Mouse (Mus musculus) forebrain, embryonic 15.5 days (tissue): ENCODE measurements around the gene Mettl7a3. TPM values are rescaled to one million over a fixed set of nuclear protein-coding genes. Genes with fewer than 3 reads are reported as not detected.
"Not testable (repeated sequence)": the region's sequence is repeated elsewhere in the genome, so short reads cannot be mapped to it uniquely, and the experiment has no call there.

Source experiments
- ATAC-seq: fragments of 200-750 bp; cut with Nextera tagmentation; replicated peaks from 2 replicates; pipeline ENCODE4 v1.8.0; 2017; ENCODE audit warnings: mild to moderate bottlenecking, moderate TSS enrichment, moderate library complexity
- H3K27ac ChIP-seq: fragments of 300-500 bp; sonication (generic); replicated peaks from 2 replicates; pipeline ENCODE4 v1.5.1; 2015; ENCODE audit warnings: mild to moderate bottlenecking, inconsistent platforms
- H3K27me3 ChIP-seq: fragments of 300-500 bp; sonication (generic); 2 replicates; pipeline ENCODE4 v1.6.1; 2015; ENCODE audit warnings: inconsistent platforms
- H3K36me3 ChIP-seq: fragments of 300-500 bp; sonication (generic); 2 replicates; pipeline ENCODE4 v1.6.1; 2015; ENCODE audit warnings: mild to moderate bottlenecking, inconsistent platforms
- H3K4me1 ChIP-seq: fragments of 300-500 bp; sonication (generic); 2 replicates; pipeline ENCODE4 v1.6.1; 2015; ENCODE audit warnings: inconsistent platforms
- H3K4me2 ChIP-seq: fragments of 300-500 bp; sonication (generic); replicated peaks from 2 replicates; pipeline ENCODE4 v1.6.1; 2015; ENCODE audit warnings: mild to moderate bottlenecking, inconsistent platforms
- H3K4me3 ChIP-seq: fragments of 300-500 bp; sonication (generic); 2 replicates; pipeline ENCODE4 v1.5.1; 2015; ENCODE audit warnings: mild to moderate bottlenecking, inconsistent platforms
- H3K9ac ChIP-seq: fragments of 300-500 bp; sonication (generic); replicated peaks from 2 replicates; pipeline ENCODE4 v1.6.1; 2015; ENCODE audit warnings: mild to moderate bottlenecking, inconsistent platforms
- H3K9me3 ChIP-seq: fragments of 300-500 bp; sonication (generic); 2 replicates; pipeline ENCODE4 v1.6.1; 2016; ENCODE audit warnings: inconsistent platforms
- whole genome bisulfite sequencing: fragments of 180-500 bp; shearing (Covaris S2); methylation state at CpG from one replicate; pipeline ENCODE4 v1.1.7; 2015; ENCODE audit warnings: mixed read lengths; 5-methylcytosine and 5-hydroxymethylcytosine counted together
- polyA plus RNA-seq: library from polyadenylated mRNA; unstranded; fragments of >200 nt; fragmentation: Nextera tagmentation; extraction: Ambion mirVana; gene quantifications from 2 replicates; pipeline ENCODE4 v1.2.1, GENCODE M21; 2015

Mettl7a3 gene
- not detected in 2 replicates for polyA plus RNA-seq

DNA sequence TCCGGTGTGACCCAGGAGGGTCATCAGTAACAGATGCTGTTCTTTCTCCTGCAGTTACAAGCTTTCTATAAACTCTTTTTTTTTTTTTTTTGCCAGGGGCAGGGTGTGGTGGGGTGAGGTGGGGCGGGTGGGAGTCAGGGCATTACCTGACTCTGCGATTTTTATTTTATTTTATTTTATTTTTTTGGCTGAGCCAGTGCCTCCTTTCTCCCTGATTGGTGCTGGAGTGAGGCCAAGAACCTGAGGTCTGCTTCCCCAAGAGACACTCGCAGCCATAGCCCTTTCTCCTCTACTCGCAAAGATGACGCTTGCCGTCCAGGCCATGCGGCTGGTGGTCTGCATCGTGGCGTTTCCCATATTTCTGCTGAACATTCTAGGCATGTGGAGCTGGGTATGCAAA is at the start of gene Mettl7a3:
Mettl7a3 (plus strand) TSS at position 301 of the 400 bp plus-strand sequence.
- Histone ChIP-seq H3K27ac (no peak within 1 kb of the TSS), H3K36me3 (no peaks in the 10 kb centered on the region), H3K9me3 (no peaks in the 10 kb centered on the region), H3K4me3 (no peak within 1 kb of the TSS), H3K9ac (no peak within 1 kb of the TSS), H3K27me3 (no peaks in the 10 kb centered on the region), H3K4me2 (no peak within 1 kb of the TSS), H3K4me1 (no peaks in the 10 kb centered on the region)
- whole genome bisulfite sequencing, result 71% methylated on average over 10 of the region's 10 CpGs
- ATAC-seq, result no peak

DNA sequence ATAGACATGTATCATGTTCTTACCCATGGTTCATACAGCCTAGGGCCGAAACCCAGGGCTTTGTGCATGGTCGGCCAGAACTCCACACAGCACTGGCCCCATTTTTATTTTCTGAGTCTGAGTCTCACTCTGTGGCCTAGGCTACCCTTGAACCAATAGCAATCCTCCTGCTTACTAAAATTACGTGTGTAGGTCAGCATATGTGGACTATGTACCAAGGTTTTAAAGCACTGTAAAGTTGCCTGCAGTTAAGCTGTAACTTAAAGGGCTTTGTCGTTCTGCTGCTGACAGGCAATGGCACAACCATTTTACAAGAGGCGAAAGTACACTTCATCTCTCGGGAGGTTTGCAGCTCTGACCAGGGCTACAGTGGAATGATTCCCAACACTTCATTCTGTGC is 45.7 kb upstream of the Mettl7a3 start:
- H3K4me3 ChIP-seq, result no peak overlapping the region
- no peak for ATAC-seq
- WGBS, result 95% methylated on average over 6 of the region's 6 CpGs
- H3K4me2 ChIP-seq, result no peak overlapping the region
- H3K9me3 ChIP-seq, result no peaks in the 10 kb centered on the region
- no peaks in the 10 kb centered on the region for H3K36me3 ChIP-seq
- no peak overlapping the region for H3K9ac ChIP-seq
- H3K4me1 ChIP-seq, result no peaks in the 10 kb centered on the region
- H3K27ac ChIP-seq, result no peak overlapping the region
- H3K27me3 ChIP-seq, result no peaks in the 10 kb centered on the region

DNA sequence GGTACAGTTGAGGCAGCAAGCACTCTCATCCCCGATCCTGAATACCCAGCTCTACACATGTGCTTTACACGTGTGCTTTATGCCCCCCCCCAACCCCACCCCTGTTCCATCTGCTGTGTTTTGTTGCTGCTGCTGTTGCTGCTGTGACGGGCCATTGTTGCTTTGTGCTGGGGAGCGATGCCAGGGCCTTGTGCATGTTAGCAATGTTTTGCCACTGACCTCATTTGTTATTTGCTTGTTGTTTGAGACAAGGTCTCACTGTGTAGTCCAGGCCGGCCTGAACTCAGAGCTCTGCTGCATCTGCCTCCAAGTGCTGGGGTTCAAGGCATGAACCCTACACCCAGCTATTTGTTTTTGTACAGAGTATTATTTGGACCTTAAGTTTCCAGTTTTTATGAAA is 43.9 kb upstream of the Mettl7a3 start:
- no peaks in the 10 kb centered on the region for H3K9me3 ChIP-seq
- H3K4me2 ChIP-seq, result no peak overlapping the region
- no peak overlapping the region for H3K9ac ChIP-seq
- WGBS, result 66% methylated on average over 5 of the region's 5 CpGs
- no peak overlapping the region for H3K4me3 ChIP-seq
- no peak for ATAC-seq
- no peaks in the 10 kb centered on the region for H3K36me3 ChIP-seq
- no peak overlapping the region for H3K27ac ChIP-seq
- H3K4me1 ChIP-seq, result no peaks in the 10 kb centered on the region
- H3K27me3 ChIP-seq, result no peaks in the 10 kb centered on the region

DNA sequence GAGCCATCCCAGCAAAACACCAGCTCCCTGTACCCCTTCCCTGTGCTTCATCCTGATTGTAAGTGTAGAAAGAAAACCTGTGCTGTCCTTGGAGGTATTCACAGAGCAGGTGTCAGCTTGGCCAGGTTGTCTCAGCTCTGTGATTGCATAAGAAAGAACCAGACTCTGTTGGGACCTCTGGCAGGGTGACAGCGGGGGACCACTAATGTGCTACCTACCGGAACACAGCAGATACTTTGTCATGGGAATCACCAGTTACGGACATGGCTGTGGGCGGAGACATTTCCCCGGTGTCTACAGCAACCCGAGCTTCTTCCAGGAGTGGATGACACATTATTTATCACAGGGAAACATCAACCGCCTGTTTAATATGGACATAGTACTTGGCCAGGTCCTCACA is 42.4 kb upstream of the Mettl7a3 start:
- H3K27ac ChIP-seq, result no peak overlapping the region
- H3K9ac ChIP-seq, result no peak overlapping the region
- no peak overlapping the region for H3K4me2 ChIP-seq
- ATAC-seq, result no peak
- H3K9me3 ChIP-seq, result no peaks in the 10 kb centered on the region
- no peaks in the 10 kb centered on the region for H3K4me1 ChIP-seq
- 81% methylated on average over 7 of the region's 7 CpGs for WGBS
- H3K27me3 ChIP-seq, result no peaks in the 10 kb centered on the region
- H3K4me3 ChIP-seq, result no peak overlapping the region
- H3K36me3 ChIP-seq, result no peaks in the 10 kb centered on the region

DNA sequence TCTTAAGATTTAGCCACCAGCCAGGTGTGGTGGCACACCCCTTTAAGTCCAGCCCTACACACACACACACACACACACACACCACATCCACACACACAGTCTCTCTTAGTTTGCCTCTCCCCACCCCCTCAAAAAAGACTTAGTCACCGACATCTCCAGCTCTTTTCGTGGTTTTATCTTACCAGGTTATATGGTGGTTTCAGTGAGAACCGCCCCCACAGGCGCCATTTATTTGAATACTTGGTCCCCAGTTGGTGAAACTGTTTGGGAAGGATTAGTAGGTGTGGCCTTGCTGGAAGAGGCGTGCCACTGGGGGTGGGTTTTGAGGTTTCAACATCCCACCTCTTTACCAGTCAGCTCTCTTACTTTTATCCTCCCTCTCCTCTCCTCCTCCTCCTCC is 36.9 kb upstream of the Mettl7a3 start:
- no peaks in the 10 kb centered on the region for H3K9me3 ChIP-seq
- no peaks in the 10 kb centered on the region for H3K36me3 ChIP-seq
- ATAC-seq, result no peak
- H3K4me2 ChIP-seq, result no peak overlapping the region
- 94% methylated on average over 5 of the region's 5 CpGs for WGBS
- H3K27me3 ChIP-seq, result no peaks in the 10 kb centered on the region
- H3K4me3 ChIP-seq, result no peak overlapping the region
- H3K27ac ChIP-seq, result no peak overlapping the region
- H3K9ac ChIP-seq, result no peak overlapping the region
- H3K4me1 ChIP-seq, result no peaks in the 10 kb centered on the region

DNA sequence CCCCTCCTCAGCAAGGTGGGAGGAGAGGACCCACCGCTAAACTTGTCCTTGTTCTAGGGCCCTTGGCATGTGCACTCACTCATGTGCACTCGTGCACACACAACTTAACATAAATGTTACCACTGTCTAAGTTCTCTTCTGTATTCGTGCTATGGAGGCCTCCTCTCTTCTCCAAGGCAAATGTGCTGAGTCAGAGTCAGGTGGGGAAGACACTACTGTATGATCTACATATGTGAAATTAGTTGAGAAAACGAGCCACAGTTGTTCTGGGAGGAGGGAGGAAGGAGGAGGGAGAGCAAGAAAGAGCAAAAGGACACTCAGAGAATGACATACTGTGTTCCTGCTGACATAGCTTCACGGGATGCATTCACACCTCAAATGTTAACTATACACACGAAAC is 34.2 kb upstream of the Mettl7a3 start:
- H3K4me3 ChIP-seq, result no peak overlapping the region
- H3K9ac ChIP-seq, result no peak overlapping the region
- WGBS, result 83% methylated on average over 6 of the region's 6 CpGs
- no peak for ATAC-seq
- H3K36me3 ChIP-seq, result no peaks in the 10 kb centered on the region
- no peak overlapping the region for H3K27ac ChIP-seq
- H3K9me3 ChIP-seq, result no peaks in the 10 kb centered on the region
- no peak overlapping the region for H3K4me2 ChIP-seq
- H3K4me1 ChIP-seq, result peaks cover 12% of the 10 kb centered on the region
- no peaks in the 10 kb centered on the region for H3K27me3 ChIP-seq

DNA sequence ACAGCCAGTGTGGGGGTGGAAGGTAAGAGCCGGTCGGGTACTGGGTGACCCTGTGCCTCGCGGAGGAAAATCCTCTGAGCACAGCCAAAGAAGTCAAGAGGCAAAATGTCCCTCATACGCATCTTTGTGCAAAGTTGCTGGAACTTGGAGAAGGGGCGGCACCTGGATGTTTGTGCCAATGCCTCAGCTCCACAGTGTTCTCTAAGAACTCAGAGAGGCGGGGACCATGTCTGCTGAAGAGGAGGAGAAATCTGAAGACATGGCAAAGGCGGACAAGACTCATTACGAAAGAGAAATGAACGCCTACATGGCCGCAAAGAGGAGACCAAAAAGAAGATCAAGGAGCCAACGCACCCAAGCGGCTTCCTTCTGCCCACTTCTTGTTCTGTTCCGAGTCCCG is 33.2 kb upstream of the Mettl7a3 start:
- H3K9ac ChIP-seq, result no peak overlapping the region
- H3K27ac ChIP-seq, result no peak overlapping the region
- H3K27me3 ChIP-seq, result no peaks in the 10 kb centered on the region
- H3K9me3 ChIP-seq, result no peaks in the 10 kb centered on the region
- H3K4me2 ChIP-seq, result no peak overlapping the region
- H3K36me3 ChIP-seq, result no peaks in the 10 kb centered on the region
- no peak overlapping the region for H3K4me3 ChIP-seq
- 72% methylated on average over 15 of the region's 15 CpGs for WGBS
- no peak for ATAC-seq
- peaks cover 15% of the 10 kb centered on the region for H3K4me1 ChIP-seq

DNA sequence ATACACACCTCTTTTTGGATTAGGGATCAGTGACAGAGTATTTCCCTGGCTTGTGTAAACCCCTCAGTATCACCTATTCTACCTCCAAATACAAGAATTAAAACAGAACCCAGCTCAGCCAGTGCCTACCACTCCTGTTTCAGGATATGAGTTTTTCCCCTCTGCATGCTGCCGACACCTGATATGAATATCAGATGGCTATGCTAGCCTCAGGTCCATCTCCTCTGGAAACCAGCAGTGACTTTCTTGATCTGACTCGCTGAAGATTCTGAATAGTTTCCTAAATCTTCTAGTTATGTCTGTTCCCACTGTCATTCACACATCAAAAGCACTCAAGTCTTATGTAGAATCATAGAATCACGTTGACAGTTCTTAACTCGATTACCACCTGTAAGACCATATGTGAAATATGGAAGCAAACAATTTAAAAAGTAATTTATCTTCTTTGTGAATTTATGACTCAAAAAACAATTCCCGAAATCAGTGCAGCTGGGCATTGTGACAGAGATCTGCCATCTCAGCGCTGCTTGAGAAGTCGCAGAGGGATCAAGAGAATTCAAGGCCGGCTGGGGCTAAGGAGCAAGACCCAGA is 31.2 kb upstream of the Mettl7a3 start:
- Histone ChIP-seq H3K36me3 (no peaks in the 10 kb centered on the region), H3K9me3 (no peaks in the 10 kb centered on the region), H3K27me3 (no peaks in the 10 kb centered on the region), H3K27ac (peak overlapping the region; percentile 90; the same call in 1 of the 2 replicates), H3K4me2 (peak overlapping the region; percentile 80), H3K4me1 (peaks cover 15% of the 10 kb centered on the region), H3K9ac (no peak overlapping the region), H3K4me3 (peak overlapping the region; percentile 54)
- 53% methylated on average over 8 of the region's 8 CpGs for WGBS
- no peak for ATAC-seq

DNA sequence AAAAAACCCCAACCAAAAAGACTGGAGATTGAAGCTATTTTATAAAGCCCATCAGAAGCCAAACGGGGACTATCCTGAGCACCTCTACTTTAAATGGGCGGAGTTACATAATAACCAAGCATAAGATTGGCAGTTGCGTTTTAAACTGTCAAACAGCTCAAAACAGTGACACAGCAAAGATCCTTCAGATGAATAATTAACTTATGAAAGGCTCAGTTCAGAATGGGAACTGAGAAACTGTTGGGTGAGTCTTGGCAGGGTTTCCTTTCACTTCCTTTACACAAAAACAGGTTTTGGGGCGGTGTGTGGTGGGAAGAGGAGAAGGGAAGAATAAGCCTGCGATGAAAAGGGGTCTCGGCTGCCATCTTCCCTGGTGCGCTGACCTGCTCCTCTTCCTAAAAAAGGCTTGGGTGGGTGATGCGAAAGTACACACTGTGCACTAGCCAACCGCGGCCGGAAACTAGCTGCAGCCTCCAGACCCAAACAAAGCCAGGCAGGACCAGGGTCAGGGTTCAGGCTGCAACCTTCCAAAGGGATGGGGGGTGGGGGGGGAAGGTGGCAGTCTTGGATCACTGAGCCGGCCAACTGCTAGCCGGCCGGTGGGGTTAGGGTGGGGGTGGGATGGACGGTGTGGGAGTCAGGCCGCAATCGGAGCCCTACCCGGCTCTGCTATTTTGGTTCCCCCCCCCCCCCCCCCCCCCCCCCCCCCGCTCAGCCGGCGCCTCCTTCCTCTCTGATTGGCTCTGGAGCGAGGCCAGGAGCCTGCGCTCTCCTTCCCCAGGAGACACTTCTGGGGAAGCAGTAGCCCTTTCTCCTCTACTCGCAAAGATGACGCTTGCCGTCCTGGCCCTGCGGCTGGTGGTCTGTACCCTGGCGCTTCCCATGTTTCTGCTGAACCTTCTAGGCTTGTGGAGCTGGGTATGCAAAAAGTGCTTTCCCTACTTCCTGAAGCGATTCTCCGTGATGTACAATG is 30.4 kb upstream of the Mettl7a3 start, which contains the start of gene Mettl7a1:
Mettl7a1 (plus strand) TSS at position 122 of the 973 bp plus-strand sequence.
- H3K4me2 ChIP-seq, result peak within 1 kb of the TSS; percentile 80
- peak within 1 kb of the TSS; percentile 66 for H3K9ac ChIP-seq
- peak; percentile 88 for ATAC-seq
- H3K27me3 ChIP-seq, result no peaks in the 10 kb centered on the region
- H3K27ac ChIP-seq, result peak within 1 kb of the TSS; percentile 90
- no peaks in the 10 kb centered on the region for H3K9me3 ChIP-seq
- peaks cover 15% of the 10 kb centered on the region for H3K4me1 ChIP-seq
- 2% methylated on average over 25 of the region's 30 CpGs for WGBS
- H3K36me3 ChIP-seq, result no peaks in the 10 kb centered on the region
- peak within 1 kb of the TSS; percentile 54 for H3K4me3 ChIP-seq

DNA sequence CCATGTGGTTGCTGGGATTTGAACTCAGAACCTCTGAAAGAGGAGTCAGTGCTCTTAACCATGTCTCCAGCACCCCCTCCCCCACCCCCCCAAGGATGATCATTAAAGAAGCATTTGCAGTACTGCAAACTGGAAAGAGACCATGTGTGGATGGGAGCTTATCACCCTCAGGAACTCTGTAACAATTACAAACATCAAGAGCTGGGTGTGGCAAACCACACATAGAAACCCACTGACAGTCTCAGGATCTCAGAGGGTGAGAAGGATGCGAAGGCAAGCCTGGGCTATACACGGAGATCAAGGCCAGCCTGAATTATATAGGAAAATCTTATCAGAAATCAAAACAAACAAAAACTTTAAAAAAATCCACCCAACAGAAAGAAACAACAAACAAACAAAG is 28.5 kb upstream of the Mettl7a3 start:
- Histone ChIP-seq H3K36me3 (no peaks in the 10 kb centered on the region), H3K27ac (no peak overlapping the region), H3K9ac (no peak overlapping the region), H3K4me3 (no peak overlapping the region), H3K9me3 (no peaks in the 10 kb centered on the region), H3K4me2 (no peak overlapping the region), H3K4me1 (peaks cover 15% of the 10 kb centered on the region), H3K27me3 (no peaks in the 10 kb centered on the region)
- WGBS, result 90% methylated on average over 2 of the region's 2 CpGs
- ATAC-seq, result no peak

DNA sequence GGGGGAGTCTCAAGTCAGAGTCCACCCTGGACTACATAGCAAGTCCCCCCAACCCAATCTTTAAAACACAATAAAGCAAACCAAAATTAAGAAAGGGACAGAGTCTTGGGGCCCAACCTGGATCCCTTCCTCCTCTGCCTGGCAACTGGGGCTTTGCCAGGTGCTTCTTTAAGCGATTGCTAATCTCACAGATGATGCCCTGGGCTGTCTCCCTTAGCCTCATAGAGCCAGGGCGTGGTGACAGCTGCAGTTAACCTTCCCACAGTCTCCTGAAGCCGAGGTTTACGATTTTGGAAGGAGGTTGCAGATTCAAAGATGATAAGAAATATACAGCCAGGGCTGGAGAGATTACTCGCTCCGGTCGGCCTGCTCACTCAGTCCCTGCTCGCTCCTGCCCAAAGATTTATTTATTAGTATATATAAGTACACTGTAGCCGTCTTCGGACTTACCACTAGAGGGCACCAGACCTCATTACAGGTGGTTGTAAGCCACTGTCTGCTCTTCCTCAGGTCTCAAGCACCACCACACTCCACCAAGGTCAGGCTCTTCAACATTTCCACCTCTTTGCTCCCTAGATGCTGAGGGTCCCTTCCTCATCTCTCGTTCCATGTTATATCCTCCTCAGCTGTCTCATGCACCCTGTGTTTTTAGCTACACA is 27.2 kb upstream of the Mettl7a3 start:
- H3K4me2 ChIP-seq, H3K9ac ChIP-seq, ATAC-seq, H3K4me3 ChIP-seq, H3K9me3 ChIP-seq, H3K27me3 ChIP-seq, H3K36me3 ChIP-seq, H3K27ac ChIP-seq: not testable (repeated sequence)
- 41% methylated on average over 11 of the region's 11 CpGs for WGBS
- peaks cover 15% of the 10 kb centered on the region for H3K4me1 ChIP-seq

DNA sequence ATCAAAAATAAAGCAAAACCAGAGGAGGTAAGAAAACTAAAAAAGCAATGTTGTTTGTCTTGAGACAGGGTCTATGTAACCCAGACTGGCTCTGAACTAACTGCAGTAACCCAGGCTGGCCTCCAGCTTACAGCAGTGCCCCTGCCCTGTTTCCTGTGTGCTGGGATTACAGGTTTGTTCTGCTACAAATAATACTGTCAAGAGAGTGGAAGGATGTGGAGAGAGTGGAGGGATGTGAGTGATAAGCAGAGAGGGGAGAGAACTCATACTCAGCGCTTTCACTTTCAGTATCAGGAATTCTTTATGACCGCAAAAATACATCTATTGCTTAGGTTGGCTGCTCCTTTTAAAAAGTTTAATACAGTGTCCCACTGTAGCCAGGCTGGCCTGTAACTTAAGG is 22.4 kb upstream of the Mettl7a3 start:
- H3K27me3 ChIP-seq, result no peaks in the 10 kb centered on the region
- no peaks in the 10 kb centered on the region for H3K36me3 ChIP-seq
- 98% methylated on average over 2 of the region's 2 CpGs for WGBS
- H3K9ac ChIP-seq, result no peak overlapping the region
- H3K9me3 ChIP-seq, result no peaks in the 10 kb centered on the region
- H3K4me1 ChIP-seq, result no peaks in the 10 kb centered on the region
- H3K4me2 ChIP-seq, result no peak overlapping the region
- H3K27ac ChIP-seq, result no peak overlapping the region
- no peak overlapping the region for H3K4me3 ChIP-seq
- ATAC-seq, result no peak
